Mouse (Mus musculus) neural tube, embryonic 11.5 days (tissue): ENCODE results near the gene Ipmk. TPM values are rescaled to one million over a fixed set of nuclear protein-coding genes. Genes with fewer than 3 reads are reported as not detected.
"Not testable (repeated sequence)": the region's sequence is repeated elsewhere in the genome, so short reads cannot be mapped to it uniquely, and the experiment has no call there.

Experiments
- ATAC-seq: fragments of 200-750 bp; cut with Nextera tagmentation; 2 replicates; pipeline ENCODE4 v1.8.0; 2017; ENCODE audit warnings: moderate number of reproducible peaks, mild to moderate bottlenecking, moderate TSS enrichment, moderate library complexity; ENCODE audit not compliant: insufficient read depth, low FRiP score, low TSS enrichment
- DNase-seq: peaks from one replicate; pipeline ENCODE4 v3.0.0-alpha.2; 2015; ENCODE audit warnings: low spot score
- H3K27ac ChIP-seq: fragments of 300-500 bp; sonication (generic); 2 replicates; pipeline ENCODE4 v1.5.1; 2014; ENCODE audit warnings: low read depth, mild to moderate bottlenecking, low read length
- H3K27me3 ChIP-seq: fragments of 300-500 bp; sonication (generic); 2 replicates; pipeline ENCODE4 v1.6.1; 2014; ENCODE audit warnings: mild to moderate bottlenecking, low read length, mixed read lengths; ENCODE audit not compliant: control insufficient read depth, insufficient read depth
- H3K36me3 ChIP-seq: fragments of 300-500 bp; sonication (generic); 2 replicates; pipeline ENCODE4 v1.6.1; 2014; ENCODE audit warnings: mild to moderate bottlenecking, low read length, moderate library complexity, mixed read lengths; ENCODE audit not compliant: control insufficient read depth, insufficient read depth
- H3K4me1 ChIP-seq: fragments of 300-500 bp; sonication (generic); 2 replicates; pipeline ENCODE4 v1.6.1; 2014; ENCODE audit warnings: low read length, mixed read lengths; ENCODE audit not compliant: control insufficient read depth, insufficient read depth
- H3K4me2 ChIP-seq: fragments of 300-500 bp; sonication (generic); 2 replicates; pipeline ENCODE4 v1.6.1; 2014; ENCODE audit warnings: low read depth, mild to moderate bottlenecking, moderate library complexity
- H3K4me3 ChIP-seq: fragments of 300-500 bp; sonication (generic); 2 replicates; pipeline ENCODE4 v1.5.1; 2014; ENCODE audit warnings: low read depth, low read length
- H3K9ac ChIP-seq: fragments of 300-500 bp; sonication (generic); 2 replicates; pipeline ENCODE4 v1.6.1; 2014; ENCODE audit warnings: mild to moderate bottlenecking, low read length
- H3K9me3 ChIP-seq: fragments of 300-500 bp; sonication (generic); 2 replicates; pipeline ENCODE4 v1.6.1; 2016; ENCODE audit warnings: low read length; ENCODE audit not compliant: control insufficient read depth
- WGBS: fragments of 180-500 bp; shearing (Covaris S2); extraction: QIAGEN DNeasy Blood & Tissue Kit; methylation state at CpG from one replicate; pipeline ENCODE4 v1.1.7; 2014; 5-methylcytosine and 5-hydroxymethylcytosine counted together
- polyA plus RNA-seq: library from polyadenylated mRNA; unstranded; fragments of >200 nt; fragmentation: Nextera tagmentation; extraction: Ambion mirVana; gene quantifications from 2 replicates; pipeline ENCODE4 v1.2.1, GENCODE M21; 2014

The Ipmk gene
- polyA plus RNA-seq, 1 experiment from 2014 or later: 23.6 TPM

DNA sequence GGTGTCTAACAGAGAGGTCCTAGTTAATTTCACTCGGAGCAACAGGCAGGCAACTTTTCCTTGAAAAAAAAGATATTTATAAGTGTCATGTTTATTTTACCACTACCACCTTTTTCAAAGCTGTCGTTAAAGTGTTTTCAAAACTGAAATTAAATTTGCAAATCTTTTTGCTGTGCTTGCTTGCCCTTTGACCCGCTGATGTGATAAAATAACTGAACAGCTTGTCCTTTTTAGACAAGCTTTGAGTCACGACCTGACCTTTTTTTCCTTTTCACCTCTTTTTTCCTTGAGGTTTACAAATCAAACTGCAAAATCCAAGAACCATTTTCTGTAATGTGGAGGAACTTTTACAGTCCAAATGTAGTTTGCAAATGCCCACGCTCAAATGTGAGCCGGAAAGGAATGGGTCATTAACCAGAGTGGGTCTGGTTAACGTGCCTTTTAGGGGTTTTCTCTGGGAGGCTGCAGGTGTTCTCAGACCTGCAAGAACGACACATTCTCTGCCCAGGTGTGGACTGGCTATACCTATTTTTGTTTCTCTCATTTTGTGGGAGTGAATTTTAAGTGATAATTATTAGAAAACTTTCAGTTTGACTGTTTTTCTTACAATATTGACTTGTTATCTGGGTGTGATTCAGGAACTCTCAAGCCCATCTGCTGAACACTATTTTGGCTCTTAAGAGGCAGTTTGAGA is 35.4 kb downstream of the Ipmk start:
- ATAC-seq (no peak), DNase-seq (no peak)
- Histone ChIP-seq H3K27ac (no peak overlapping the region), H3K36me3 (no peaks in the 10 kb centered on the region; the same call in 1 of the 2 replicates), H3K9ac (no peak overlapping the region), H3K27me3 (no peaks in the 10 kb centered on the region), H3K4me1 (no peaks in the 10 kb centered on the region), H3K9me3 (no peaks in the 10 kb centered on the region), H3K4me3 (no peak overlapping the region), H3K4me2 (no peak overlapping the region)
- WGBS: 64% methylated on average over 8 of the region's 8 CpGs

DNA sequence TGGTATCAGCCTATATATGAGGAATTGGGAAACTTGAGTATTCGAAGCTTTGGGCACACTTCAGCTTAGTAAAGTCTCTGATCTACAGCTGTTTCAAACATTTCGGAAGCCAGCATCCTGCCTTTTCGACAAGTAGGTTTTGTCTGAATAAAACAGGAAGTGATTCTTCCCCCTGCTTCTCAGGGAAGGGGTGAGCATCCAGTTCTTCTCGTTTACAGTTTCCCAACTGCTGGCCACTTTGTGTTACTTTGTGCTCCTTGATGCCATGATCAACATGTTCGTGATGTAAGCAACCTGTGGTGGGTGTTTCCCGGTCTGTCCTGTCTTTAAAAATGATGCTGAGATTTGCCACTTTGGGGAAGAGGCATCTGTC is 36.0 kb downstream of the Ipmk start:
- not testable (repeated sequence) for H3K4me1 ChIP-seq, H3K27ac ChIP-seq, DNase-seq, H3K9me3 ChIP-seq, H3K4me3 ChIP-seq, H3K9ac ChIP-seq, H3K27me3 ChIP-seq, H3K4me2 ChIP-seq, H3K36me3 ChIP-seq, ATAC-seq
- WGBS: 81% methylated on average over 6 of the region's 6 CpGs

- no peak for DNase-seq
- no peak for ATAC-seq
- no peaks in the 10 kb centered on the region for H3K4me1 ChIP-seq
- WGBS: 64% methylated on average over 19 of the region's 19 CpGs
- no peak overlapping the region for H3K9ac ChIP-seq
- no peaks in the 10 kb centered on the region for H3K9me3 ChIP-seq
- no peaks in the 10 kb centered on the region; the same call in 1 of the 2 replicates for H3K36me3 ChIP-seq
- no peaks in the 10 kb centered on the region for H3K27me3 ChIP-seq
- H3K27ac ChIP-seq: no peak overlapping the region
- H3K4me2 ChIP-seq: no peak overlapping the region
- H3K4me3 ChIP-seq: no peak overlapping the region
Observed at GRCm38 (mm10) chr10:71384159-71385044, 36.8 kb downstream of the Ipmk start.

DNA sequence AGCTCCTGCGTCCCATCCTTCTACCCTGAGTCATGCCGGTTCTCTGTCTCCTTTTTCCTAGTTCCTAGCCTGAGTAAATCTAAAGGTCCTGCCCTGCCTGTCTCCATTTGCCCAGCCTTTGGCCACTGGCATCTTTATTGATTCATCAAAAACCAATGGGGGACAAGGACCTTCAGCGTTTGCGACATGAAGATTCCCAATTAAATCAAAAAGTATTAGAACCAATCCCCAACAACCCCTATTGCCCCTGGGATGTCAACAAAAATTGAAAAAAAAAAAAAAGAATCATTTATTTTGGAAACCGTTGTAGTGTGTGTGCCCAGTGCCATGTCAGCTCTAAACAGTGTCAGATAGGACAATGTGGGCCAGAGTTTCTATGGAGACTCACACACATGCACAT is 41.7 kb downstream of the Ipmk start:
- 91% methylated on average over 5 of the region's 5 CpGs for WGBS
- DNase-seq: no peak
- Histone ChIP-seq H3K4me3 (no peak overlapping the region), H3K9me3 (no peaks in the 10 kb centered on the region), H3K27ac (no peak overlapping the region), H3K4me1 (no peaks in the 10 kb centered on the region), H3K4me2 (no peak overlapping the region), H3K36me3 (no peaks in the 10 kb centered on the region), H3K27me3 (no peaks in the 10 kb centered on the region), H3K9ac (no peak overlapping the region)
- ATAC-seq: no peak

DNA sequence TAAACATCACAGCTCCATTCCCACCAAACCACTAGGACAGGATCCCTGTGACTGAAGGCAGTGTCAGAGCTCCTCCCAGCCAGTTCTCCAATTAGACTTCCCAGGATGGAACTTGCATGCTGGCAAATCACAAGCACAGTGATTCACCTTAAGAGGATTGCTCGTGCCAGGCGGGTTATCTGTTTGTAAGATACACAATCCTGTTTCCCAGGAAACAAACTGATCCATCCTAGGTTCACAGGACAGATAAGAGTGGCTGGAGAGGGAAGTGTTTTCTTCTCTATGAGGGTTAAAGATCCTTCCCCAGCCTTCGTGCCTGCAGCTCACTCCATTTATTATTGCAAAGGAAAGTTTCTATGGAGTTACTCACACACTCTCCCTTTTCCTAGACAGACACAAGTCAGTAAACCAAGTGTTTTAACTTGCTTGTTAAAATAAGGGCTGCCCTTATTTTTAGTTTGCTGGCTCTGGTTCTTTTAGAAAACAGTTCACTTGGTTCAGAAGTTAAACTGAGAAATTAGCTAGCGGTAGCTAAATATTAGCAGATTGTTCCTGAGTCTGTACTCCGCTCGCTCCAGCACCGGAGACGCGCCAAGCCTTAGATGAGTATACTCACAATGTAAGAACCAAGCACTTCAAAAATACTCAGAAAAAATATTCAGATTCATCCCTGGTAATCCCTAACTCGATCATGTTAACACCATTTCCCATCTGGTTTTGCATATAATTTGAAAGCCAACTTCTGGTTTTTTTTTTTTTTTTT is 51.0 kb downstream of the Ipmk start:
- WGBS: 88% methylated on average over 10 of the region's 10 CpGs
- ATAC-seq (no peak), DNase-seq (no peak)
- Histone ChIP-seq H3K9me3 (0 out of 2 replicates have a peak, but pooled peaks cover 2% of the 10 kb centered on the region), H3K27ac (no peak overlapping the region), H3K4me3 (no peak overlapping the region), H3K27me3 (no peaks in the 10 kb centered on the region), H3K36me3 (no peaks in the 10 kb centered on the region), H3K9ac (no peak overlapping the region), H3K4me1 (no peaks in the 10 kb centered on the region), H3K4me2 (no peak overlapping the region)

DNA sequence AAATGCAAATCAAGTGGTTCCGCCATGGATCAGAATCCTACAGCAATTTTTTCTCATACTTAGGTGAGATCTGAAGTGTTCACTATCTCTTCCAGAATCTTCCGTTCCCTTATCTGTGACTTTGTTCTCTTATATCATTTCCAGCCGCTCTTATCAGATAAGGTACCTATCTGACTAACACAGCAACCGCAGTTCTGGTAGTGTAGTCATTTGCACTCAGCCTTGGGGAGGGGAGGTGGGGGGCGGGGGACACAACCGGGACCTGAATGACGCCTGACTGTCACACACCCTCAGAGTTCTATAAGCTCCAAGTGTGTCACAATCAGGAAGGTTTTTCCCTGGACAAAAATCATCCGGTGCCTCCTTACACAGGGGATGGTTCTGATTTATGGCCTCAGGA is 51.8 kb downstream of the Ipmk start:
- Histone ChIP-seq H3K9ac (no peak overlapping the region), H3K4me1 (no peaks in the 10 kb centered on the region), H3K27ac (no peak overlapping the region), H3K36me3 (no peaks in the 10 kb centered on the region), H3K27me3 (no peaks in the 10 kb centered on the region), H3K4me2 (no peak overlapping the region), H3K4me3 (no peak overlapping the region), H3K9me3 (0 out of 2 replicates have a peak, but pooled peaks cover 2% of the 10 kb centered on the region)
- DNase-seq: no peak
- 84% methylated on average over 8 of the region's 8 CpGs for WGBS
- ATAC-seq: no peak

GRCm38 (mm10) chr10:71399987-71400386 is 52.4 kb downstream of the Ipmk start:
- DNase-seq: no peak
- no peak for ATAC-seq
- Histone ChIP-seq H3K4me1 (no peaks in the 10 kb centered on the region), H3K4me2 (no peak overlapping the region), H3K9ac (no peak overlapping the region), H3K4me3 (no peak overlapping the region), H3K27me3 (no peaks in the 10 kb centered on the region), H3K36me3 (no peaks in the 10 kb centered on the region), H3K27ac (no peak overlapping the region), H3K9me3 (0 out of 2 replicates have a peak, but pooled peaks cover 2% of the 10 kb centered on the region)
- WGBS: 79% methylated on average over 8 of the region's 8 CpGs

DNA sequence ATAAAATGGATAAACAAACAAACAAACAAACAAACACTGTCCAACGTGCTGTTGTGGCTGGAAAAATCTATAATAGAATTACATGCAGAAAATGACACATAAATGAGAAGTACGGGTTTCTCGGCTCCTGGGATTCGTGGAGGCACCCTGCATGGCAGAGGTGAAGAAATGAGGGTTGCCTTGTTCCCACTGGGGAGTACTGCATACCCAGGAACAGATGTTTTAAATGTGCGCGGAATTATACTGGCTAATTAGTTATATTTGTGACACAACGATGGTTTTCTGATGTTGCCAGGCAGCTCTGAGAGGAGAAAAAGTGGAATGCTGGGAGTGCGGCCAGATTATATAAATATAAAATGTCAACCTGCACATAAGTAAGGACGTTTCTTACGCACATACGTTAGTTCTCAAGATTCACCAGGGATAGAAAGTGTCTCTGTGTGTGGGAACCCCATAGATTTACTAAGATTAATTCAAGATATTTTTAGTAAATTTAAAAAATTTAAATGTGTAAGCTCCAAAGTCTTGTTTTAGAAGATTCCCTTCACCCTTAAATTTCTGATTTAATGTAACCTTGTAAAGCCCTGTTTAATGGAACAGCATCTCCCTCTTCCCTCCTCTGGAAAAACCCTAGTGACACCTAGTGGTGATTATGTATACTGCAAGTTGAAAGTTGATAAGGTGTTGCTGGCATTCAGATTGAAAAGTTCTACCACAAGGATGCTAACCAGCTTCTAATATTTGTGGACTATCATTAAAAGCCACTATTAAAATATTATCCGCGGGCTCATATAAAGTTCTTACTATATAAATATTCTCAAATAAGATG is 53.5 kb downstream of the Ipmk start:
- H3K9me3 ChIP-seq: 0 out of 2 replicates have a peak, but pooled peaks cover 2% of the 10 kb centered on the region
- H3K27ac ChIP-seq: no peak overlapping the region
- no peaks in the 10 kb centered on the region for H3K4me1 ChIP-seq
- WGBS: 70% methylated on average over 13 of the region's 13 CpGs
- H3K4me2 ChIP-seq: no peak overlapping the region
- ATAC-seq (no peak), DNase-seq (no peak)
- H3K36me3 ChIP-seq: no peaks in the 10 kb centered on the region
- H3K4me3 ChIP-seq: no peak overlapping the region
- H3K9ac ChIP-seq: no peak overlapping the region
- H3K27me3 ChIP-seq: no peaks in the 10 kb centered on the region
